Mouse (Mus musculus) limb, embryonic 13.5 days (tissue): ENCODE measurements around the gene Scaf8. TPM values are rescaled to one million over a fixed set of nuclear protein-coding genes. Genes with fewer than 3 reads are reported as not detected.
"Not testable (repeated sequence)": the region's sequence is repeated elsewhere in the genome, so short reads cannot be mapped to it uniquely, and the experiment has no call there.

Experiments used
- ATAC-seq: fragments of 200-750 bp; cut with Nextera tagmentation; 2 replicates; pipeline ENCODE4 v1.8.0; 2017; ENCODE audit warnings: low read depth, moderate number of reproducible peaks, moderate TSS enrichment; ENCODE audit not compliant: low FRiP score
- H3K27ac ChIP-seq: fragments of 300-500 bp; sonication (generic); 2 replicates; pipeline ENCODE4 v1.5.1; 2015; ENCODE audit warnings: inconsistent platforms, mild to moderate bottlenecking, moderate library complexity
- H3K27me3 ChIP-seq: fragments of 300-500 bp; sonication (generic); 2 replicates; pipeline ENCODE4 v1.6.1; 2015; ENCODE audit warnings: mild to moderate bottlenecking, inconsistent platforms
- H3K36me3 ChIP-seq: fragments of 300-500 bp; sonication (generic); 2 replicates; pipeline ENCODE4 v1.6.1; 2015; ENCODE audit warnings: inconsistent platforms, mild to moderate bottlenecking, moderate library complexity
- H3K4me1 ChIP-seq: fragments of 300-500 bp; sonication (generic); 2 replicates; pipeline ENCODE4 v1.6.1; 2015; ENCODE audit warnings: inconsistent platforms
- H3K4me2 ChIP-seq: fragments of 300-500 bp; sonication (generic); replicated peaks from 2 replicates; pipeline ENCODE4 v1.6.1; 2015; ENCODE audit warnings: inconsistent platforms, mild to moderate bottlenecking, moderate library complexity
- H3K4me3 ChIP-seq: fragments of 300-500 bp; sonication (generic); 2 replicates; pipeline ENCODE4 v1.5.1; 2015; ENCODE audit warnings: moderate library complexity, mild to moderate bottlenecking, inconsistent platforms
- H3K9ac ChIP-seq: fragments of 300-500 bp; sonication (generic); 2 replicates; pipeline ENCODE4 v1.6.1; 2015; ENCODE audit warnings: mild to moderate bottlenecking, inconsistent platforms
- H3K9me3 ChIP-seq: fragments of 300-500 bp; sonication (generic); 2 replicates; pipeline ENCODE4 v1.6.1; 2016; ENCODE audit warnings: inconsistent platforms
- WGBS: fragments of 180-500 bp; shearing (Covaris S2); methylation state at CpG from one replicate; pipeline ENCODE4 v1.1.7; 2015; 5-methylcytosine and 5-hydroxymethylcytosine counted together
- polyA plus RNA-seq: library from polyadenylated mRNA; unstranded; fragments of >200 nt; fragmentation: Nextera tagmentation; extraction: Ambion mirVana; gene quantifications from 2 replicates; pipeline ENCODE4 v1.2.1, GENCODE M21; 2015

The Scaf8 gene
- polyA plus RNA-seq, 1 experiment from 2014 or later = 22.4 TPM

- H3K9ac ChIP-seq = no peak overlapping the region
- H3K36me3 ChIP-seq = peaks cover 48% of the 10 kb centered on the region
- no peak overlapping the region for H3K4me3 ChIP-seq
- no peaks in the 10 kb centered on the region for H3K4me1 ChIP-seq
- ATAC-seq = no peak
- H3K9me3 ChIP-seq = no peaks in the 10 kb centered on the region
- no peak overlapping the region for H3K27ac ChIP-seq
- H3K4me2 ChIP-seq = no peak overlapping the region
- WGBS = 95% methylated on average over 1 of the region's 1 CpGs
- no peaks in the 10 kb centered on the region for H3K27me3 ChIP-seq
Measured at GRCm38 (mm10) chr17:3128716-3129115, 13.9 kb downstream of the Scaf8 start.

- ATAC-seq = no peak
- Histone ChIP-seq H3K9me3 (no peaks in the 10 kb centered on the region), H3K4me3 (no peak overlapping the region), H3K4me1 (no peaks in the 10 kb centered on the region), H3K36me3 (peaks cover 52% of the 10 kb centered on the region), H3K27me3 (no peaks in the 10 kb centered on the region), H3K4me2 (no peak overlapping the region), H3K9ac (no peak overlapping the region), H3K27ac (no peak overlapping the region)
- 91% methylated on average over 3 of the region's 3 CpGs for WGBS
Measured at GRCm38 (mm10) chr17:3129791-3130190, 15.0 kb downstream of the Scaf8 start.

- no peak for ATAC-seq
- Histone ChIP-seq H3K4me1 (peaks cover 16% of the 10 kb centered on the region), H3K27me3 (no peaks in the 10 kb centered on the region), H3K9me3 (no peaks in the 10 kb centered on the region), H3K9ac (no peak overlapping the region), H3K4me2 (no peak overlapping the region), H3K36me3 (peaks cover 39% of the 10 kb centered on the region), H3K4me3 (no peak overlapping the region), H3K27ac (no peak overlapping the region)
Measured at GRCm38 (mm10) chr17:3135346-3135745, 20.6 kb downstream of the Scaf8 start.

- no peak for ATAC-seq
- no peak overlapping the region for H3K9ac ChIP-seq
- no peaks in the 10 kb centered on the region for H3K27me3 ChIP-seq
- H3K4me3 ChIP-seq = no peak overlapping the region
- no peaks in the 10 kb centered on the region for H3K9me3 ChIP-seq
- peaks cover 16% of the 10 kb centered on the region for H3K4me1 ChIP-seq
- H3K27ac ChIP-seq = no peak overlapping the region
- H3K4me2 ChIP-seq = no peak overlapping the region
- 88% methylated on average over 7 of the region's 7 CpGs for WGBS
- H3K36me3 ChIP-seq = peaks cover 34% of the 10 kb centered on the region
Measured at GRCm38 (mm10) chr17:3136127-3136526, 21.4 kb downstream of the Scaf8 start.

- WGBS = 86% methylated on average over 3 of the region's 3 CpGs
- Histone ChIP-seq H3K9ac (no peak overlapping the region), H3K4me2 (no peak overlapping the region), H3K9me3 (no peaks in the 10 kb centered on the region), H3K36me3 (peaks cover 15% of the 10 kb centered on the region; the same call in 1 of the 2 replicates), H3K27me3 (no peaks in the 10 kb centered on the region), H3K4me3 (no peak overlapping the region), H3K4me1 (peaks cover 16% of the 10 kb centered on the region), H3K27ac (no peak overlapping the region)
- ATAC-seq = no peak
Measured at GRCm38 (mm10) chr17:3138387-3138786, 23.6 kb downstream of the Scaf8 start.

GRCm38 (mm10) chr17:3140100-3140499 lies 25.3 kb downstream of the Scaf8 start:
- Histone ChIP-seq H3K4me1 (peaks cover 16% of the 10 kb centered on the region), H3K9me3 (no peaks in the 10 kb centered on the region), H3K9ac (no peak overlapping the region), H3K36me3 (peaks cover 13% of the 10 kb centered on the region), H3K27ac (no peak overlapping the region), H3K4me2 (no peak overlapping the region), H3K4me3 (no peak overlapping the region), H3K27me3 (no peaks in the 10 kb centered on the region)
- WGBS = 93% methylated on average over 1 of the region's 1 CpGs
- no peak for ATAC-seq

GRCm38 (mm10) chr17:3148853-3149252 lies 34.1 kb downstream of the Scaf8 start:
- ATAC-seq = no peak
- no peaks in the 10 kb centered on the region for H3K4me1 ChIP-seq

GRCm38 (mm10) chr17:3149541-3149940 lies 34.8 kb downstream of the Scaf8 start:
- Histone ChIP-seq H3K36me3 (peaks cover 36% of the 10 kb centered on the region), H3K4me3 (no peak overlapping the region), H3K4me2 (no peak overlapping the region), H3K4me1 (no peaks in the 10 kb centered on the region), H3K27ac (no peak overlapping the region), H3K9me3 (no peaks in the 10 kb centered on the region), H3K9ac (no peak overlapping the region), H3K27me3 (no peaks in the 10 kb centered on the region)
- no peak for ATAC-seq
- 63% methylated on average over 1 of the region's 1 CpGs for WGBS

More at GRCm38 (mm10) chr17:3148853-3149252, 34.1 kb downstream of the Scaf8 start:
- no peak overlapping the region for H3K27ac ChIP-seq
- H3K9ac ChIP-seq = no peak overlapping the region
- 93% methylated on average over 1 of the region's 1 CpGs for WGBS
- H3K4me3 ChIP-seq = no peak overlapping the region
- H3K9me3 ChIP-seq = no peaks in the 10 kb centered on the region
- H3K4me2 ChIP-seq = no peak overlapping the region
- H3K36me3 ChIP-seq = peaks cover 30% of the 10 kb centered on the region
- no peaks in the 10 kb centered on the region for H3K27me3 ChIP-seq

- H3K4me2 ChIP-seq, H3K4me1 ChIP-seq, H3K27ac ChIP-seq, ATAC-seq, H3K27me3 ChIP-seq, H3K9me3 ChIP-seq, H3K4me3 ChIP-seq, H3K9ac ChIP-seq: not testable (repeated sequence)
- WGBS = 87% methylated on average over 1 of the region's 1 CpGs
- peaks cover 33% of the 10 kb centered on the region for H3K36me3 ChIP-seq
Measured at GRCm38 (mm10) chr17:3150701-3151100, 35.9 kb downstream of the Scaf8 start.

- no peak for ATAC-seq
- Histone ChIP-seq H3K27me3 (no peaks in the 10 kb centered on the region), H3K4me1 (no peaks in the 10 kb centered on the region), H3K36me3 (peaks cover 38% of the 10 kb centered on the region), H3K4me2 (no peak overlapping the region), H3K4me3 (no peak overlapping the region), H3K9me3 (no peaks in the 10 kb centered on the region), H3K27ac (no peak overlapping the region), H3K9ac (no peak overlapping the region)
Measured at GRCm38 (mm10) chr17:3151181-3151580, 36.4 kb downstream of the Scaf8 start.

- H3K36me3 ChIP-seq = peaks cover 48% of the 10 kb centered on the region
- H3K4me1 ChIP-seq, ATAC-seq, H3K4me2 ChIP-seq, H3K27me3 ChIP-seq, H3K9me3 ChIP-seq, H3K27ac ChIP-seq, H3K9ac ChIP-seq, H3K4me3 ChIP-seq: not testable (repeated sequence)
- WGBS = 95% methylated on average over 9 of the region's 9 CpGs
Measured at GRCm38 (mm10) chr17:3156176-3156575, 41.4 kb downstream of the Scaf8 start.

GRCm38 (mm10) chr17:3157016-3157415 lies 42.2 kb downstream of the Scaf8 start:
- H3K9me3 ChIP-seq = no peaks in the 10 kb centered on the region
- H3K36me3 ChIP-seq = peaks cover 50% of the 10 kb centered on the region
- H3K9ac ChIP-seq = no peak overlapping the region
- H3K4me1 ChIP-seq = no peaks in the 10 kb centered on the region
- no peak overlapping the region for H3K27ac ChIP-seq
- H3K4me2 ChIP-seq = no peak overlapping the region
- no peak overlapping the region for H3K4me3 ChIP-seq
- no peaks in the 10 kb centered on the region for H3K27me3 ChIP-seq
- ATAC-seq = no peak

- Histone ChIP-seq H3K4me3 (no peak overlapping the region), H3K36me3 (peaks cover 54% of the 10 kb centered on the region), H3K27ac (no peak overlapping the region), H3K9ac (no peak overlapping the region), H3K4me1 (no peaks in the 10 kb centered on the region), H3K9me3 (no peaks in the 10 kb centered on the region), H3K27me3 (no peaks in the 10 kb centered on the region), H3K4me2 (no peak overlapping the region)
- ATAC-seq = no peak
- 82% methylated on average over 4 of the region's 4 CpGs for WGBS
Measured at GRCm38 (mm10) chr17:3162905-3163304, 48.1 kb downstream of the Scaf8 start.
